Mouse (Mus musculus) embryonic fibroblast, embryonic 13.5 days (primary cell): ENCODE data around the gene Zfp322a.
"Not testable (repeated sequence)": the region's sequence is repeated elsewhere in the genome, so short reads cannot be mapped to it uniquely, and the experiment has no call there.

Experiments used
- CTCF ChIP-seq: IDR thresholded peaks from 2 replicates; pipeline ENCODE4 v1.5.1; 2011; ENCODE audit warnings: mild to moderate bottlenecking, control low read depth, low read length, moderate library complexity, borderline replicate concordance; ENCODE audit not compliant: insufficient read depth
- POLR2A ChIP-seq: IDR thresholded peaks from 2 replicates; pipeline ENCODE4 v1.6.1; 2011; ENCODE audit warnings: low read depth, mild to moderate bottlenecking, control low read depth, low read length, moderate library complexity

DNA sequence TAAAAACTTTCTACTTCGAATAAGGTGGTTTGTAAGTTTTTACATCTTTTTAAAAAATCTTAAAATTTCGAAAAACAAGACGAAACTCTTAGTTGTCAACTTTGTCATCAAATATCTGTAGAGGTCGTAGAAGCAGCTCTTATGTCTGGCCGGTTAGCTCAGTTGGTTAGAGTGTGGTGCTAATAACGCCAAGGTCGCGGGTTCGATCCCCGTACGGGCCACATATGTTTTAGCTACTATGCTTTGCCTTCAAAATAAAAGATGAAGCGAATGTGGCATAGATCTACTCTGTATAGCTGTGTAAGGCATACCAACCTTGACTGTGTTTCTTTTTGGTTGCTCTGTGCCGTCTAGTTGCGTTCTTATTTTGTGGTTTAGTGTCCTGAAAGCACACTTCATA lies 27.9 kb upstream of the Zfp322a start:
- not testable (repeated sequence) for TF ChIP-seq CTCF, POLR2A
